Mouse (Mus musculus) hindbrain, embryonic 15.5 days (tissue): ENCODE measurements around the gene Dido1. TPM values are rescaled to one million over a fixed set of nuclear protein-coding genes. Genes with fewer than 3 reads are reported as not detected.

Experiments used
- ATAC-seq: fragments of 200-750 bp; cut with Nextera tagmentation; 2 replicates; pipeline ENCODE4 v1.8.0; 2017; ENCODE audit warnings: low read depth, moderate number of reproducible peaks, moderate TSS enrichment; ENCODE audit not compliant: low FRiP score
- H3K27ac ChIP-seq: fragments of 300-500 bp; sonication (generic); replicated peaks from 2 replicates; pipeline ENCODE4 v1.5.1; 2015; ENCODE audit warnings: mild to moderate bottlenecking, inconsistent platforms
- H3K27me3 ChIP-seq: fragments of 300-500 bp; sonication (generic); 2 replicates; pipeline ENCODE4 v1.6.1; 2015; ENCODE audit warnings: control low read depth, inconsistent platforms
- H3K36me3 ChIP-seq: fragments of 300-500 bp; sonication (generic); 2 replicates; pipeline ENCODE4 v1.6.1; 2015; ENCODE audit warnings: control low read depth, inconsistent platforms
- H3K4me1 ChIP-seq: fragments of 300-500 bp; sonication (generic); replicated peaks from 2 replicates; pipeline ENCODE4 v1.6.1; 2015; ENCODE audit warnings: control low read depth, inconsistent platforms
- H3K4me2 ChIP-seq: fragments of 300-500 bp; sonication (generic); 2 replicates; pipeline ENCODE4 v1.6.1; 2015; ENCODE audit warnings: moderate library complexity, mild to moderate bottlenecking, inconsistent platforms
- H3K4me3 ChIP-seq: fragments of 300-500 bp; sonication (generic); 2 replicates; pipeline ENCODE4 v1.5.1; 2015; ENCODE audit warnings: mild to moderate bottlenecking, inconsistent platforms
- H3K9ac ChIP-seq: fragments of 300-500 bp; sonication (generic); 2 replicates; pipeline ENCODE4 v1.6.1; 2015; ENCODE audit warnings: inconsistent platforms
- H3K9me3 ChIP-seq: fragments of 300-500 bp; sonication (generic); 2 replicates; pipeline ENCODE4 v1.6.1; 2016; ENCODE audit warnings: control low read depth, inconsistent platforms
- WGBS: fragments of 180-500 bp; shearing (Covaris S2); methylation state at CpG from one replicate; pipeline ENCODE4 v1.1.7; 2015; 5-methylcytosine and 5-hydroxymethylcytosine counted together
- polyA plus RNA-seq: library from polyadenylated mRNA; unstranded; fragments of >200 nt; fragmentation: Nextera tagmentation; extraction: Ambion mirVana; gene quantifications from 2 replicates; pipeline ENCODE4 v1.2.1, GENCODE M21; 2015

The Dido1 gene
- polyA plus RNA-seq, 1 experiment from 2014 or later = 24.4 TPM

DNA sequence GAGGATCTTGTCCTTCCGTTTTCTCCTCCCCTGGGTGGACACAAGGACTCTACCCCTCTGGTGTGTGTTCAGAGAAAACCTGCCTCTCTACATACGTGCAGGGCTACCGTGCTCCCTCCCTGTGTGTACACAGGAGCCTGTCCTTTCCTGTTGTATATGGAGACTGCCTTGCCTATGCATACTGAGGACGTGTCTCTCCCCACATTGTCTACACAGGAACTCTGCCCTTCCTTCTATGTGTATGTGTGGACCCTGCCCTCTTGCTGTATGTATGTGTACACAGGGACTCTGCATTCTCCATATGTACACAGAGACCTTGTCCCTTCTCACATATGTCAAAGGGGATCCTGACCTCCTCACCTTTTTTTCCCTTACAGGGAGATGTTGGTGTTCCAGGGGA, 99.5 kb downstream of the Dido1 start:
- 84% methylated on average over 4 of the region's 4 CpGs for WGBS

More for the DNA sequence above, 99.5 kb downstream of the Dido1 start:
- H3K27me3 ChIP-seq = no peaks in the 10 kb centered on the region
- no peaks in the 10 kb centered on the region for H3K4me1 ChIP-seq
- no peak overlapping the region for H3K9ac ChIP-seq
- H3K4me3 ChIP-seq = no peak overlapping the region
- ATAC-seq = no peak
- H3K27ac ChIP-seq = no peak overlapping the region
- H3K36me3 ChIP-seq = no peaks in the 10 kb centered on the region
- H3K4me2 ChIP-seq = no peak overlapping the region
- no peaks in the 10 kb centered on the region for H3K9me3 ChIP-seq

Other genes with a start within 250 kb of the Dido1 start
- 2.7 and 2.8 TPM in 2 replicates for gene Ntsr1, start 210.0 kb downstream of the Dido1 start, polyA plus RNA-seq
- gene Mrgbp, start 128.7 kb downstream of the Dido1 start, polyA plus RNA-seq = 38.3 and 40.6 TPM in 2 replicates
- 82.8 and 88.6 TPM in 2 replicates for gene Ogfr, start 120.8 kb downstream of the Dido1 start, polyA plus RNA-seq
- 63.5 and 92.1 TPM in 2 replicates for gene Col9a3, start 112.2 kb downstream of the Dido1 start, polyA plus RNA-seq
- gene Tcfl5, start 67.3 kb downstream of the Dido1 start, polyA plus RNA-seq = 0.87 and 0.96 TPM in 2 replicates
- 51.6 and 54.9 TPM in 2 replicates for gene Gid8, start 118 bp upstream of the Dido1 start, polyA plus RNA-seq
- 0.29 and 0.33 TPM in 2 replicates for gene Slc17a9, start 15.3 kb upstream of the Dido1 start, polyA plus RNA-seq
- 0.73 and 5.2 TPM in 2 replicates for gene Bhlhe23, start 66.9 kb upstream of the Dido1 start, polyA plus RNA-seq
- 50.1 and 54.9 TPM in 2 replicates for gene Ythdf1, start 210.9 kb upstream of the Dido1 start, polyA plus RNA-seq
- 0.18 and 0.31 TPM in 2 replicates for gene Birc7, start 219.0 kb upstream of the Dido1 start, polyA plus RNA-seq
- gene Nkain4, start 244.7 kb upstream of the Dido1 start, polyA plus RNA-seq = 95.5 and 106 TPM in 2 replicates